Mouse (Mus musculus): ENCODE data around the gene Atp1a1. TPM values are rescaled to one million over a fixed set of nuclear protein-coding genes. Genes with fewer than 3 reads are reported as not detected.

Gene Atp1a1
- total RNA-seq, 1 experiment from 2014 or later: 470 TPM

DNA sequence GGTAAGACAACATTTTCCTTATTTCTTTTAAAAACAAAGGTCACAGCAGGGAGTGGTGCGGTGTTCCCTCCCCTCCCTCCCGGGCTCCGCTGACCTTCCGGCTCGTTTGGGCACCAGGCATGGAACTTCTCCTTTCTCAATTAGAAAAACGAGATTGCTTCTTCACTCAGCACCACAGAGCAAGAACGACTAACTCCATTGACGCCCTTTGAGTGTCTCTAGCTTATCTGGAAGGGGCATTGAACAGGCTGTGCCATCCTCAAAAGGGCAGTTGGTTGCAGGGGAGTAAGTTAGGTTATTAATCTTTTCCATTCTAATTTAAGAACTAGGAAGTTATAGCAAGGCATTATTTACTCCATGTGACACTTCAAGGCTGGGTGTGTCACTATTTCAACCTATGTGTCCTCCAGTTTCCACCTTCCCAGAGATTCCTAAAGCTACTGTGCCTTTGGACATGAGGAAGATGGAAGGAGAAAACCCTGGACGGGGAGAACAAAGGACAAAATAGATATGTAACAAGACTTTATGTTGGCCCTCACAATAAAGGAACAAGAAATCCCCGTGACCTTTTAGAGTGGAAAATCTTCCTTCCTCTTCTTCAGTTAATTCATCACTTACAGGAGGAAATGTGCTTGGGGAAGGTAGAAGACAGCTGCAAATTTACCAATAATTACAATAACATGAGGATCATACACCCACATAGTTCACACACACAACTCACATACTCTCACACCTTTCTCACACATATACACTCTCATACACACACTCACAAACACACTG lies 7.0 kb downstream of the Atp1a1 start:
- ATAC-seq (replicated peaks; ENCODE audit: insufficient number of reproducible peaks, low FRiP score, low TSS enrichment, poor library complexity, severe bottlenecking): peak; percentile 47

DNA sequence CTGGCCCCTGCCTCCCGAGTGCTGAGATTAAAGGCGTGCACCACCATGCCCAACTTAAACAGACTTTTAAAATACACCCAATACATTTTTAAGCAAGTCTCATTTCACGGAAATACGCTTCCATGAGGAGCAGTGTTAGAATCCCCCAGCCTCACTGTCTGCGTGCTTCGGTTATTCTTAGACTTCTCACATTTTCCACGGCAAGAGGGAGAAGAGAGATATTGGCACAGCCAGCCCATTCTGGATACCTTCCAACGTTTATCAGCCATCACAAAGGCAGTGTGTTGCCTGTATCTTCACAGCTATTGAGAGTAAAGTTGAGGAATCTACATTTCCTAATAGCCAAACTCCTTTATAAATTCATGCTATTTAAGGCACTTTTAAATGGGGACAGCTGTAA lies 7.8 kb downstream of the Atp1a1 start:
- no peak for ATAC-seq (replicated peaks; ENCODE audit: insufficient number of reproducible peaks, low FRiP score, low TSS enrichment, poor library complexity, severe bottlenecking)

DNA sequence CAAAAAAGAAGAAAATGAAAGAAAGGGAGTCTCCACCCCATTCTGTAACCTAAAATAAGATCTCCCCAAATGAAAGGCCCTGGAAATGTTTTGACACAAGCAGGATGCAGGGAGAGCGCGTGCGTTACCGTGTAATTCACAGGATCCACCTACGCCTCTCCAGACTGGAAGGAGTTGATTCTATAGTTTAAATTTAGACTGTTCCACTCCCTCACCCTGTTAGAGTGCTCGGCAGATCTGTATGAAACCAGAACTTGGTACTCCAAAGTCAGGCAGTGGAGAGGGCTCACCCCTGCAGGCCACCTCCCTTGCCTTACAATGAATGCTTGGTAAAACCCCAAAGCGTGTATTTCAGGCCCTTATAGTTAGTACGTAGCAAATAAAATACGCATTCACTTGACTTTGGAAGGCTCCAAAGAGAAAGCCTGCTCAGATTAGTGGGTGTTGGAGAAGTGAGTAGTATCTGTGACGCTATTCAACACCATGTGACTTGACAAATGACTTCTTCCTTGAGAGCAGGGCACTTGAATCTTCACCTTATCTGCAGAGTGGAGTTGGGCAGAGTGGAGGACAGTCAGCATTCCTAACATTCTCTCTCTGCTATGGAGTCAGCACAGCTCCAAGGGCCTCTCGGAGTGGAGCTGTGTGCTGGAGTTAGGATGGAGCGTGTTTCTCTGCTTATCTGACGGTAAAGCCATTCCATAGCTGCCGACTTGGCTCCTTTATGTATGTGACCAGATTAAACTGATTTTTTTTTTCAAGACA lies 8.4 kb downstream of the Atp1a1 start:
- ATAC-seq (replicated peaks; ENCODE audit: insufficient number of reproducible peaks, low FRiP score, low TSS enrichment, poor library complexity, severe bottlenecking): 0 out of 2 replicates have a peak, but pooled peaks have one; percentile 19

DNA sequence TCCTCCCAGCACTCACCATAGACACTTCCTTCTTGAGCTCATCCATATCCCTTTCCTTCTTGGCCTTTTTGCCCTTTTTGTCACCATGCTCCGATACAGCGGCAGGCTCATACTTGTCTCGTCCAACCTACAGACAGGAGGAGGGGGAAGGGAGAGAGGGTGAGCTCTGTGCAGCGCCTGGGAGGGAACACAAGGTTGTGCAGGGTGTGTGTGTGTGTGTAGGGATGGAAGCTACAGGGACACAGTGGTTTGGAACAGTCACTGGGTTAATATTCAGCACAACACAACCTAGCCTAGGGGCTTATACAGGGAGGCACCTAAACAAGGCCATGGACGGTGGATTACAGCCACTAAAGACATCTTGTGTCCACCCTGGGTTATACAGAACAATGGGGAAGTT lies 9.5 kb downstream of the Atp1a1 start:
- 0 out of 2 replicates have a peak, but pooled peaks have one; percentile 6 for ATAC-seq (replicated peaks; ENCODE audit: insufficient number of reproducible peaks, low FRiP score, low TSS enrichment, poor library complexity, severe bottlenecking)

DNA sequence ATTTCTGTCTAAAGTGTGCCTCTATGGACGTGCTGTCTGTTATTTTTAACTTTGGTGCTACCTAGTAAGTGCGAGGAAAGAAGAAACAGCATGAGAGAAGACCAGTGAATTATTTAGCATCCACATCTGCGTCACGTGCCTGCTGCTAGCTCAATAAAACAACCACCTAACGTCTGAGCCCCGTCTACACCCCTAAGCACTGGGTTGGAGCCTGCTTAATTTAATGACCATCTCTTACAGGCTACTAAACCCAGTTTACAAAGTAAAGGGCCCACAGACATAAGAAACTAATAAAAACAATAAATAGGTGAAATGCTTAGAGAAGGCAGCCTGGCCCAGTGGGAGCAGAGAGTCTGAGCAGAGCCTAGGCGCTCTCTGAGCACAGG lies 11.2 kb downstream of the Atp1a1 start:
- no peak for ATAC-seq (replicated peaks; ENCODE audit: insufficient number of reproducible peaks, low FRiP score, low TSS enrichment, poor library complexity, severe bottlenecking)

DNA sequence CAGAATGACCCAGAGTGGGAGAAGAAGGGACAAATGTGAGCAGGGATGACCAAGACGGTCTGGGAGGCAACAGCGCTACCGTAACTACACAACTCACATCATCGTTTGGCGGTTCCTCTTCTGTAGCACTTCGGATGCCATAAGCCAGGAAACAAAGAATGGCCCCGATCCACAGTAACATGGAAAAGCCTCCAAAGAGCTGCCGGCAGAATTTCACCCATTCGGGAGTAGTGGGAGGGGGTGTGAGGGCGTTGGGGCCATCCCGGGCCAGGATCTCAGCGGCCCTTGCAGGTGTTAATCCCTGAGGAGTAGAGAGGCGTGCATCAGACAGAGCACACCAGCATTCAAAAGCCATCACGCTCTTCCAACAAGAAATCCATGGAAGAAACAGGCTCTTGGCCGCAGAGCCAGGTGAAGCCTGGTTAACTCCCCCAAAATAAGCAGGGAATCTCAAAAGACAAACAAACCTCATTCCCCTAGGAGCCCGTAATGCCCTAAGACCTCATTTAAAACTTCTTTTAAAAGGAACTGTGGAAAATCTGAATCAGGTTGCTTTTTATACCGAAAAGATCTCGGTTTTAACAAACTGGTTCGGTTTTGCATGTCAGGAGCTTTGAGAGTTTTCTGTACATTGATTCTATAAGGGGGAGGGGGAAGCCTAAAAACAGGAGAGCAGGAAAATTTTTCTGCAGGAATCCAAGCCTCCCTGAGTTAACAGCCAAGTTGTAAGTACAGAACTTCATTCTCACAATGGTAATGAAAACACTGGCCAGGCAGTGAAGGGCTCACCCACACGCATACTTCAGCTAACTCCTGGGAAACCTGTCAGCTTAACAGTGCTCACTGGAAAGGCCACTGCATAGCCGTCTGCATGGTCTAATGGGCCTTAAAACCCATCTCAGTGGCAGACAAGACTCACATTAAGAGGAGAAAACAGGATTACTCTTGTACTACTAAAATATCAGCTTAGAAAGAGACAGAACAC lies 11.9 kb downstream of the Atp1a1 start:
- no peak for ATAC-seq (replicated peaks; ENCODE audit: insufficient number of reproducible peaks, low FRiP score, low TSS enrichment, poor library complexity, severe bottlenecking)

DNA sequence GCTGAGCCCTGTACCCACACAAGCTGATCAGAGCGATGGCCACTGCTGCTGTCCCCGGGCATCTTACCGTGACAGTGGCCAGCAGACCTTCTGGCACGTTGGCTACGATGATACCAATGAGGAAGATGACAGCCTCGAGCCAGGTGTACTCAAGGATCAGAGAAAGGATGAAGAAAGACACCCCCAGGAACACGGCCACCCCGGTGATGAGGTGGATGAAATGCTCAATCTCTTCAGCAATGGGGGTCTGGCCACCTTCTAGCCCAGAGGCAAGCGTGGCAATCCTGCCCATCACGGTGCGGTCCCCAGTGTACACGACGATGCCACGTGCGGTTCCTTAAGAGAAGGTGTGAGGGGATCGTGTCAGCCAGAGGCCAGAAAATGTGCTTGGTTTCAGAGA lies 14.1 kb downstream of the Atp1a1 start:
- no peak for ATAC-seq (replicated peaks; ENCODE audit: insufficient number of reproducible peaks, low FRiP score, low TSS enrichment, poor library complexity, severe bottlenecking)

DNA sequence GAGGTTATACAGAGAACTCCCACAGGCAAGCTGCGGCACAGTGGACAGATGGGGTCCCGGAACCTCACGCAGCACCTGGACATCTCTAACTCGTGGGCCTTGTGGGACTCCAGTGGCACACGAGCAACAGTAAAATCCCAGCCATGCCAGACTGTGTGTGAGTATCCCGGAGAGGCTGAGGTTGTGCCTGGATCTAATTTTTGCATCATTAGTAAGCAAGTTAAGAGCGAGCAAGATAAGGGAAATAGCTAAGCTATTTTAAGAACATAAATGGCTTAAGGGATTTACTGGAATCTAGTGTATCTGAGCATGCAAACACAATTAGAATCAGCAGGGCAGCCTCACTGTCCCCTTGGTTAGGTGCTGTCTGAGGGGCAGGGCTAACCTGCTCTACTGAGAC lies 16.2 kb downstream of the Atp1a1 start:
- ATAC-seq (replicated peaks; ENCODE audit: insufficient number of reproducible peaks, low FRiP score, low TSS enrichment, poor library complexity, severe bottlenecking): no peak

DNA sequence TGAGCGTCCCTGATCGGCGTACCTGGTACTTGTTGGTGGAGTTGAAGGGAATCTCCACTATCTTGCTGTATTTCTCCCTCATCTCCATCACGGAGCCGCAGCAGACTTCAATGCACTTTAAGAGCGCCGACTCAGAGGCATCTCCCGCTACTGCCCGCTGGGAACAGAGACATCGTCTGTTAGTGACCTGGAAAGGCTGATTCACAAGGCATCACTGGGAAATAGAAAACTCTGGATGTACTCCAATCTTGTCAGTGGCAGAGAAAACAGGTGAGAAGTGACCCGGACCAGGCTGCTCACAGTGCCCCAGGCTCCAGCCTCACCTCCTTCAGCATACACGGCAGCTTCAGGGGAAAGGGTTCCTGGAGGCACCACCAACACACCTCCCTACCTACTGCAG lies 17.7 kb downstream of the Atp1a1 start:
- no peak for ATAC-seq (replicated peaks; ENCODE audit: insufficient number of reproducible peaks, low FRiP score, low TSS enrichment, poor library complexity, severe bottlenecking)

DNA sequence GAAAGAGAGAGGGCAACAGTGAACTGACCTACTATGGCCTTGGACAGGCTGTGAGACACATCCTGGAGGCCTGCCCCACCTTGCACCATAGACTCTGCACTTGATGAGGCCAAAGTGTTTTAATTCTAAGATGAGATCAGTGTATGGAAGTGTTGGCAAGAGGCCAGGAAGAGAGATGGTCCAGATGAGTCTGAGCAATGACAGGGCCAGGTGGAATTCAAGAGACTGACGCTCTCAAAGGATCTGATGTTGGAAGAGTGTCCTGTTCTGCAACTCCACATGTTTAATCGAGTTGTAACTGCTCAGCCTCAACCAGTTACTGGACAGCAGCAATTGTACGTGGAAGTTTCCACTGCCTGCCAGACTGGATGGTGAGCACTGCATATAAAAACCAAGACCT lies 26.4 kb downstream of the Atp1a1 start:
- ATAC-seq (replicated peaks; ENCODE audit: insufficient number of reproducible peaks, low FRiP score, low TSS enrichment, poor library complexity, severe bottlenecking): no peak

DNA sequence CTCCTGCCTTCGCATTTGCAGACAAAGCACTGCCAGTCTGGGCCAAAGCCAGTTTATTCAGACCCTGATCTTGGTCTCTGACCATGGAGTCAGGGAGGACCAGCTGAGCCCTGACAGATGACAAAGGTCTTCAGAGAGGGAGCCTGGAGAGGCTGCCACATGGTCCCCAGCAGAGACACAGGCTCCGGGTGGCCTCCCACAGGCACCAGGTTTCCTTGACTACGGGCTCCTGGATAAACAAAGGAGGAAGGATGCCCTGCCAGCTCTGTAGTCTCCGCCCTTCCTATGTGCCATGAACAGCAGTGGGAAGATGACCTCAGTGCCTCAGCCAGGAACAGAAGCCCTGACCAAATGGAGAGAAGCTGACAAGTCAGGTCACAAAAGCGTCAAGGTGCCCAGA lies 27.1 kb downstream of the Atp1a1 start:
- no peak for ATAC-seq (replicated peaks; ENCODE audit: insufficient number of reproducible peaks, low FRiP score, low TSS enrichment, poor library complexity, severe bottlenecking)

DNA sequence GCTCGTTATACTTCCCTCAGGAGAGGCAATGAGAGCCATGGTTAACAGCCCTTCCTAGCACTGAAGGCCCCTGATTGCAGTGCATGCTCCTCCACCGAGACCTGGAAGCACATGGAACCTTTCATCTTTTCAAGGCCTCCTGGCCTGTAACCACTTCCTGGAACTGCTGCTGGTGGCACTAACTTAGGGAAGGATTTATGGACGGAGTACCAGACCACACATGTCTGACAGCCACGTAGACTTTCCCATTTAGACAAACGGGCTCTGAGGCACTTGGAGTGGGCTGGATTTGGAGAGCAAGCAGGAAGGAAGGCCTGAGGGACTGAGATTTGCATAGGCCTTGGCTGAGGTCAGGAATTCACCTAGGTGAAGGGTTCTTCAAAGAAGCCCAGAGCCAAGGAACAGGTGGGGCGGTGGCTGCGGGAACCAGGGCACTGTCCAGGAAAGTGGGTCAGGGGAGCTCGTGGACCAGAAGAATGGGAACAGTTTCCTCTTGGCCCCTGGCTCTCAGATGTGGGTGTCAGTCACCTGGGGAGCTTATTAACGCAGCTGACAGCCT lies 28.9 kb downstream of the Atp1a1 start:
- ATAC-seq (replicated peaks; ENCODE audit: insufficient number of reproducible peaks, low FRiP score, low TSS enrichment, poor library complexity, severe bottlenecking): no peak

DNA sequence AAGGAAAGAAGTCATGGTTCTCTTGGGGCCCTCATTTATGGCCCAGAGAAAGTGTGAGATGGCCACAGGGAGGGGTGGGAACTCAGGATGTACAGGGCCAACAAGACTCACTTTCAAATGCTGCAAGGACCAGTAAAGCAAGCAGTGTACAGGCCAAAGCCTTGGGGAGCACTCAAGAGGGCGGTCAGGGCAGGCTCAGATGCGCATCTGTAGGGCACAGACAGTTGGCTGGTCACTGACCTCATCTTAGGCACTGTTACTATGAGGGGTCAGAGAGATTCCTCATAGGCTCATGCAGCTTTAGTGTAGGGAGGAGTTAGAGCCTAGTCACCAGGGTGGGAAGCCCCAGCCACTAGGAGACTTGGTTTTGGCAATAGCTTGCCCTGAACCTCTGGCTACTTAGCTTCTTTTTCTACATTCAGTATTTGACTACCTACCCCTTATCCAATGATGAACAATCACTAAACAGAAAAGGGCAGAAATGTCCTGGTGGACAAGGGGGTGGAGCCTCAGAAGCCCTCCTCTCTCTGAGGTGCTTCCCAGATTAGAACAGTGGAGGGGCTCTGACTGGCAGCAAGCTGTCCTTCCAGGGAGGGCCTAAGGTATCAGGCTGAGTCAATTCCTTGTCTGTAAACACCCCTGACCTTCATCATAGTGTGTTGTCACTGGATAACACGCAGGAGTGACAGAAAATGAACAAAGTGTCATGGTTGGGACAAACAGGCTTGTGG lies 29.9 kb downstream of the Atp1a1 start:
- ATAC-seq (replicated peaks; ENCODE audit: insufficient number of reproducible peaks, low FRiP score, low TSS enrichment, poor library complexity, severe bottlenecking): 0 out of 2 replicates have a peak, but pooled peaks have one; percentile 13

DNA sequence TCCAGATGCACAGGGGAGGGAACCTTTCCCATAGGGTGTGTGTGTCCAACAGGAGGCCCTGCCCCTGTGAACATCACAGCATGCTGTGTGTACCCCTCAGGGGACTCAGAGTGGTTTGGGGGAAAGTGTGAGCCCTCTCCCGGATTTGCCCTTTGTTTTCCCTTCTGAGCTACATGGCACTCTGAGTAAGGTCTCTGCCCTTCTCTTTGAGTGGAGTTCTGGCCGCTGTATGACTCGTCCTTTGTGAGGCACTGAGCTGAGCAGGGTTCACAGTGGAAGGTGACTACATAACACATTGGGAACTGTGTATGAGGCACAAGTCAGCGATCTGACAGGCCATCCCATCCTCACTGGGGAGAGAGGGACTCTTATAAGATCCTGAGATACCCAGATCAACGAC lies 31.5 kb downstream of the Atp1a1 start:
- no peak for ATAC-seq (replicated peaks; ENCODE audit: insufficient number of reproducible peaks, low FRiP score, low TSS enrichment, poor library complexity, severe bottlenecking)

DNA sequence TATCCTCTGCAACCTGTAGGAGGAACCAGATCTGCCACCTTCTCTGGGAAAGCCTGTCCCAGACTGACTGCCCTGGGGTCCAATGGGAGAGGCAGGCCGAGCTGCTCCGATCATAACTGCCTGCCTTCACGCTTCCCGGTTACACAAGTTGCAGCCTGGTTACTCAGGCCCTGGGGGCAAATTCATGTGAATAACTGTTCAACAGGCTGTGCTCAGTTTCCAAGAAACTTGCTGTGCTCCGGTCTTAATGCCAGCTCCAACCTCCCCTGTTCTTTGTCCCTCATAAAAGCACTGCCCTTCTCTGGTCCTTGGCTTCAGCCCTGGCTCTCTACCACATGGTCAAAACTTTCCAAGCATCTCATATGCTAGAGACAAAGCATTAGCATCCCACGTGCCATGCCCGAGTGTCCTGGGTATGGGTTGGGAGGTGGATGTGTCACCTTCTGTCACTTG lies 32.3 kb downstream of the Atp1a1 start:
- no peak for ATAC-seq (replicated peaks; ENCODE audit: insufficient number of reproducible peaks, low FRiP score, low TSS enrichment, poor library complexity, severe bottlenecking)

DNA sequence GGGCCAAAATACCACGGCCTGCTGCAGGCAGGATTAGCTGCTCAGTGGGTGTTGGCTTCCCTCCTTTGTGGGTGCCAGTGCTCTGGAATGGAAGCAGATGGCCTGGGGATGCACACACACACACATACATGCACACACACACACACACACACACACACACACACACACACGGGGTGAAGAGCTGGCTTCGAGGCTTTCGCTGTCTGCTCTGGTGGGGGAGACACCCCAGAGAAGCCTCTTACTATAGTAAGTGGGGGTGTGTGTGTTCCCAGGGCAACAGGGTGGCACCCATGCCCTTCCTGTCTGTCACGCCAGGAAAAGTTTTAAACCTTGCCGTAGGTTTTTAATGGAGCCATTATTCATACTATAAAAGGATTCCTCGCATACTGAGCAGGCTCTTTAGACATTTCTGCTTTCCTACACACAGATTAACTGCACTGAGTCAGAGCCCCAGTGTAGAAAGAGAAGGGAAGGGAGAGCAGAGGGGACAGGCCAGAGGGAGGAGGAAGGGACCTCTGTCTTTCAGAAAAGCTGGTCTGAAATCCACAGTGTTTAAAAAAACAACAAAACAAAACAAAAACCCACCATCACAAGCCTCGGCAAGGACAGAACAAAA lies 32.9 kb downstream of the Atp1a1 start:
- ATAC-seq (replicated peaks; ENCODE audit: insufficient number of reproducible peaks, low FRiP score, low TSS enrichment, poor library complexity, severe bottlenecking): no peak

DNA sequence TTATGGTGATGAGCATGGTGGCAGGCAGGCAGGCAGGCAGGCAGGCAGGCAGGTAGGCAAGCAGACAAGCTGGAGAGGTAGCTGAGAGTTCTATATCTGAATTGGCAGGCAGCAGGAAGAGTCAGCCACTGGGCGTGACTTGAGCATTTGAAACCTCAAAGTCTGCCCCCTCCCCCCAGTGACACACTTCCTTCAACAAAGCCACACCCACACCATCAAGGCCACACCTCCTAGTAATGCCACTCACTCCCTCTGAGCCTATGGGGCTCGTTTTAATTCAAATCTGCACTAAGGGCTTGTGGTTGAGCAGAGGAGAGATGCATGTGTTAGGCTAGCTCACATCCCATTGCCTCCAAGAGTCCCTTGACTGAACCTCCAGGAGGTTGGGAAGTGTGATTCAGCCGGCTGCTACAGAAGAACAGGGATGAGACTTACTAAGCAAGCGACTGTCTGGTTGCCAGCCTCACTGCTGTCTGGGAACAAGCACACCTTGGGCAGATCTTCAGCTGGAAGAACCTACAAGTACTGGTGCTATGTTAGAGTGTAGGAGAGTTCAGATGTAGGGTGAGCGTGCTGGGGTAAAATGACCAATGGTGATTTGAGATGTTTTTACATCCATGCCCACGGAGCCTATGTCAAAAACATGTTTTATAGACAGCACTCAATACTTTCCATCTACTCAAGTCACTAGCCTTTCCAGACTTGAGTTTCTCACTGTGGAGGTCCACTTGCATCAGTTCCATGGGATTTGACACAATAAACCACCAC lies 33.6 kb downstream of the Atp1a1 start:
- ATAC-seq (replicated peaks; ENCODE audit: insufficient number of reproducible peaks, low FRiP score, low TSS enrichment, poor library complexity, severe bottlenecking): no peak

Measured in monocyte, adult 5-6 weeks (primary cell).